Mouse (Mus musculus) lung, postnatal 0 days (tissue): ENCODE results near the gene Gm49358. TPM values are rescaled to one million over a fixed set of nuclear protein-coding genes. Genes with fewer than 3 reads are reported as not detected.
A peak's percentile ranks its signal among the peaks of the same experiment; 100 is the strongest.

ENCODE experiments used
- ATAC-seq: fragments of 200-750 bp; cut with Nextera tagmentation; 2 replicates; pipeline ENCODE4 v1.8.0; 2017; ENCODE audit warnings: moderate library complexity
- DNase-seq: peaks from one replicate; pipeline ENCODE4 v3.0.0-alpha.2; 2016; ENCODE audit warnings: low spot score
- H3K27ac ChIP-seq: fragments of 300-500 bp; sonication (generic); 2 replicates; pipeline ENCODE4 v1.5.1; 2014; ENCODE audit warnings: antibody characterized with exemption, mild to moderate bottlenecking, low read length, mixed read lengths
- H3K27me3 ChIP-seq: fragments of 300-500 bp; sonication (generic); replicated peaks from 2 replicates; pipeline ENCODE4 v1.6.1; 2014; ENCODE audit warnings: low read length, mixed read lengths; ENCODE audit not compliant: insufficient read depth
- H3K36me3 ChIP-seq: fragments of 300-500 bp; sonication (generic); 2 replicates; pipeline ENCODE4 v1.6.1; 2014; ENCODE audit warnings: low read length, mixed read lengths; ENCODE audit not compliant: insufficient read depth
- H3K4me1 ChIP-seq: fragments of 300-500 bp; sonication (generic); 2 replicates; pipeline ENCODE4 v1.6.1; 2014; ENCODE audit warnings: antibody characterized with exemption, low read depth, low read length, mixed read lengths; ENCODE audit not compliant: insufficient read depth
- H3K4me2 ChIP-seq: fragments of 300-500 bp; sonication (generic); replicated peaks from 2 replicates; pipeline ENCODE4 v1.6.1; 2014; ENCODE audit warnings: low read depth, mild to moderate bottlenecking, low read length, moderate library complexity, mixed read lengths
- H3K4me3 ChIP-seq: fragments of 300-500 bp; sonication (generic); 2 replicates; pipeline ENCODE4 v1.5.1; 2014; ENCODE audit warnings: low read depth, low read length
- H3K9ac ChIP-seq: fragments of 300-500 bp; sonication (generic); replicated peaks from 2 replicates; pipeline ENCODE4 v1.6.1; 2014; ENCODE audit warnings: low read depth, mild to moderate bottlenecking
- H3K9me3 ChIP-seq: fragments of 300-500 bp; sonication (generic); 2 replicates; pipeline ENCODE4 v1.6.1; 2016; ENCODE audit warnings: low read length, mixed read lengths
- CTCF ChIP-seq: IDR thresholded peaks from 2 replicates; pipeline ENCODE4 v1.5.1; 2016; ENCODE audit warnings: antibody characterized with exemption, mild to moderate bottlenecking
- EP300 ChIP-seq: IDR thresholded peaks from 2 replicates; pipeline ENCODE4 v1.6.1; 2016; ENCODE audit warnings: antibody characterized with exemption, mild to moderate bottlenecking, control low read depth
- WGBS: fragments of 180-500 bp; shearing (Covaris S2); extraction: QIAGEN DNeasy Blood & Tissue Kit; methylation state at CpG from one replicate; pipeline ENCODE4 v1.1.7; 2014; 5-methylcytosine and 5-hydroxymethylcytosine counted together
- polyA plus RNA-seq: library from polyadenylated mRNA; unstranded; fragments of >200 nt; fragmentation: Nextera tagmentation; extraction: Ambion mirVana; gene quantifications from 2 replicates; pipeline ENCODE4 v1.2.1, GENCODE M21; 2015

The Gm49358 gene
- polyA plus RNA-seq, 1 experiment from 2014 or later = not detected

DNA sequence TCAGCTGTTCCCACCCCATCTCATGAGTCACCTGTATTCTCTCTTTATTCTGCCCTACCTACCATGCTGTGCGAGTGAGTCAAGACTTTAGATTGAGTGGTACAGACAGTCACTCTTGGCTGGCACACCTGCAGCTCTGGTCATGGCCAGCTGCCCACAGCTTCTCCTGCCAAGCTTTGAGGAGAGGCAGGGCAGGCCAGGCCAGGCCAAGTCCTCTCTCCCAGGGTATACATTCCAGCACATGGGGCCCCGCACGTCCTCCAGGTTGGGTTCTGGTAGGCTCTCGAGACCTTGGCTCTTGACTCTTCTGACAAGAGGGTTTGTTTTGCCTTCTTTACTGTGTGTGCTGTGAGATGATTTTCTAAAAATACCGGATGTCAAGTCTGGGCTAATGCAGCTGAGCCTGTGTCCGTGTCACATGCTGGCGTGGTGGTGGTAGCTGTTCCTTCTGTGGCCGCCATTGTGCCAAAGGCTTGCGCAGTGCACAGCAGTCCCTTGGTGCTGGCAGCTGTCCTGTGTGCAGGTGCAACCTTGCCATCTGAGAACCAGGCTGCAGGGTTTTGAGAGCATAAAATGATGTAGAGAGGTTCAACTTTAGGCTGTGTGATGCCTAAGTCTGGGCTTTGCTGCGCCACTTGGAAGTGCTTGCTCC, 62.2 kb downstream of the Gm49358 start:
- Histone ChIP-seq H3K27ac (peak overlapping the region; percentile 71), H3K27me3 (no peaks in the 10 kb centered on the region), H3K9ac (no peak overlapping the region), H3K4me2 (no peak overlapping the region), H3K4me1 (peaks cover 3% of the 10 kb centered on the region; the same call in 1 of the 2 replicates), H3K4me3 (no peak overlapping the region), H3K36me3 (0 out of 2 replicates have a peak, but pooled peaks cover 2% of the 10 kb centered on the region), H3K9me3 (no peaks in the 10 kb centered on the region)
- TF ChIP-seq EP300 (no peak; the same call in 1 of the 2 replicates), CTCF (no peak)
- ATAC-seq = peak; percentile 96
- WGBS = 57% methylated on average over 10 of the region's 10 CpGs
- DNase-seq = peak; percentile 94

DNA sequence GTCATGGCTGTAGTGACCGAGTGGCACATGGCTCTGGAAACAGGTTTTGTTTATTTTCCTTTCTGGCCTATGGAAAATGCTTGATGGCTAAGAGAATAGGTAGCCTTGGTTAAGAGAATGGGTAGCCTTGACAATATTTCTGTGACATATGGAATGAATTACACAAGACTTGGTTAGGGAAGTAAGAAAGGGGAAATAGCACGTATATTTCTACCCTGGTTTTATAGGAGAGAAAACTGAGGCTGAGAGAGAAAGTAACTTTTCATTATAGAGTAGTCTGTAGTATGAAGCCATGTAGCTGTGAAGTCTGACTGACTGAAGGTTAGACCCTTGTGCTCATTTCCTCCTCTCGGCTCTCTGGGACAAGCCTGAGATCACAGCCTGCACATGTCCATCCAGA, 63.2 kb downstream of the Gm49358 start:
- Histone ChIP-seq H3K4me2 (no peak overlapping the region), H3K27ac (peak overlapping the region; percentile 23), H3K9ac (no peak overlapping the region), H3K9me3 (no peaks in the 10 kb centered on the region), H3K4me3 (no peak overlapping the region), H3K36me3 (no peaks in the 10 kb centered on the region), H3K27me3 (no peaks in the 10 kb centered on the region), H3K4me1 (peaks cover 3% of the 10 kb centered on the region; the same call in 1 of the 2 replicates)
- DNase-seq (no peak), ATAC-seq (no peak)
- 46% methylated on average over 3 of the region's 3 CpGs for WGBS
- TF ChIP-seq EP300 = no peak
- no peak for TF ChIP-seq CTCF

DNA sequence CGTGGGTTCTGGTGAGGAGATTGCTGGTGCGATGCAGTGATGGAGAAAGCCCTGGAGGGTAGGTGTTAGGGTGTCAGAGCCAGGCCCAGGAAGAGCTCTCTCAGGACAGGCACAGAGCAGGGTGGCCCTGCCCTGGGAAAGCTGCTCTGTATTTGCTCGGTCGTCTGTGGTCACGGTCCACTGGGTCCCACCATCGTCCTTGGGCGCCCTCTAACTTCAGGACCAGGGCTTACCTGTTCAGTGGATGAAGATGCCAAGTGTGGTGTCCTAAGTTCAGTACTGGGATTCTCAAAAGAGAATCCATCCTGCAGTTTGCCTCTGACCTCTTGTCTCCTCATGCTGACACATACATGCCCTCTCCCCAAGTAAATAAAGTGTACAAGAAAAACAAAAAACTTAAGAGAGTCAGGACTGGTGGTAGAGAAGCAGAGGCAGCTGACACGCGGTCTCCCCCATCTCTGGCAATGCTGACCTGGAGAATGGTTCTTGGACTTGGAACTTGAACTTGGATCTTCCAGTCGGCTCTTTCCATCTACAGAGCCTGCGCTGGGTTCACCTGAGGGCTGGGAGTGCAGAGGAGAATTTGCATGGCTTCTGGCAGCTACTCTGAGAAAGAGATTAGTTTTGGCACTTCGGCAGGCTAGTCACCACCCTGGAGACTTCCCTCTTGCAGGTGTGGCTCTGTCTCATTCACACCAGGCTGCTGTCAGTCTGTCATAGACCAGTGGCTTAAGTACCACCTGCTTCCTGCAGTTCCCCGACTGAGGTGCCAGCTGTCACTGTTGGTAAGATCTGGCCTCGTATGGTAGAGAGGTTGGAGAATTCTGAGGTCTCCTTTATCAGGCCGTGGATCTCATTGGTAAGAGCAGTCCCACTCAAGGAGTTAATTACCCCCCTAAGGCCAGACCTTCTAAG, 64.7 kb downstream of the Gm49358 start:
- Histone ChIP-seq H3K36me3 (no peaks in the 10 kb centered on the region), H3K27ac (no peak overlapping the region), H3K9ac (no peak overlapping the region), H3K9me3 (no peaks in the 10 kb centered on the region), H3K4me2 (no peak overlapping the region), H3K27me3 (no peaks in the 10 kb centered on the region), H3K4me3 (no peak overlapping the region), H3K4me1 (peaks cover 3% of the 10 kb centered on the region; the same call in 1 of the 2 replicates)
- TF ChIP-seq EP300 (no peak), CTCF (peak; percentile 44)
- no peak for ATAC-seq
- no peak for DNase-seq
- WGBS = 74% methylated on average over 15 of the region's 15 CpGs

DNA sequence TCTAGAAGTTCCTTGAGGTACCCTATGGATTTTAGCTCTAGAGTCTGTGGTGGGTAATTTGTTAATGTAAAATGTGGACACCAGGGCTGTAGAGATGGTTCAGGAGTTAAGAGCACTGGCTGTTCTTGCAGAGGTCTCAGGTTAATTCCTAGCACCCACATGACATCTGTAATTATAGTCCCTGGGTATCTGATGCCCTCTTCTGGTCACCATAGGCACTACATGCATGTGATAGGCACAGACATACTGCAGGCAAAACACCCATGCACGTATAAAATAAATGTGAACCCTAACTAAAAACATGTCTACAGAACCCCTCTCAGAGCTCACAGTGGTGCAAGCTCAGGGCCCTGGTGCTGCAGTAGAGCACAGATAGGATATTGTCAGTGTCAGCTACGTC, 65.7 kb downstream of the Gm49358 start:
- Histone ChIP-seq H3K9ac (no peak overlapping the region), H3K27me3 (no peaks in the 10 kb centered on the region), H3K4me3 (no peak overlapping the region), H3K4me2 (no peak overlapping the region), H3K4me1 (peaks cover 6% of the 10 kb centered on the region; the same call in 1 of the 2 replicates), H3K36me3 (no peaks in the 10 kb centered on the region), H3K27ac (no peak overlapping the region), H3K9me3 (no peaks in the 10 kb centered on the region)
- TF ChIP-seq EP300 = no peak
- peak; percentile 50 for TF ChIP-seq CTCF
- ATAC-seq (no peak), DNase-seq (no peak)
- WGBS = 93% methylated on average over 2 of the region's 2 CpGs

DNA sequence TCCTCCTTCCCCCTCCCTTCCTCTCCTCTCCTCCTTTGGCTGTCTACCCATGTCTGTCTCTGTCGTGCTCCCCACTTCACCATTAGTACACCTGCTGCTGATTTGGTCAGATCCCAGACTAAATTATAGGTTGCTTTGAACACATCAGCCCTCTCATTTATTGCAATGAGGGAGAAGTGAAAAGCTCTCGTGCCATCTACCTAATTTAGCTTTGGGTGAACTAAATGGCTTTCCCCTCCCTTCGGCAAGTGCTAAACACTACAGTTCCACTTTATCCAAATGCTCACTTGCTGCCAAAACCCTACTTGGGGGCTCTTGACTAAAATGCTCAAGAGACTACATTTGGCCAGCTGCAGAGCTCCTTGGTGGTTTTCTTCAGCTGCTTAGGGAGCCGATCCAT, 73.0 kb downstream of the Gm49358 start:
- H3K4me2 ChIP-seq = no peak overlapping the region
- H3K9me3 ChIP-seq = no peaks in the 10 kb centered on the region
- TF ChIP-seq CTCF (no peak), EP300 (no peak)
- 0 out of 2 replicates have a peak overlapping the region, but pooled peaks have one; percentile 21 for H3K27ac ChIP-seq
- no peak overlapping the region for H3K4me3 ChIP-seq
- 59% methylated on average over 4 of the region's 4 CpGs for WGBS
- ATAC-seq = peak; percentile 73
- no peaks in the 10 kb centered on the region for H3K36me3 ChIP-seq
- peaks cover 3% of the 10 kb centered on the region; the same call in 1 of the 2 replicates for H3K4me1 ChIP-seq
- peak; percentile 79 for DNase-seq
- no peak overlapping the region for H3K9ac ChIP-seq
- H3K27me3 ChIP-seq = no peaks in the 10 kb centered on the region

DNA sequence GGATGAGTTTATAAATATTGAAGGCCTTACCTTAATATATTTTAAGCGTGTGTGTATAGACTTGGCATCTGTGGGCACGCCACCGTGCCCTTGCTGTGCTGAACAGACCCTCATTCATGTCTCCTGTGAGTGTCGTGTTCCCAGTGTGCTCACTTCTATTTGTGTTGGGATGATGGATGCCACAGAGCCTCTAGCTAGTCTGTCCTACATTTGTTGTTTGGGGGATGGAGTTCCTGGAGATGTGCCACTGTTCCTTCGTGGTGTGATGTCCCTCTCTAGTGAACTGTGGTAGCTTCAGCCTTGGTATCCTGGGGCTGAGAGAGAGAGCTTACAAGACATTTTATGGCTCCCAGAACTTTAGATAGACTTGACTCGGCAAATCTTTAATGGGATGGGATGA, 75.1 kb downstream of the Gm49358 start:
- Histone ChIP-seq H3K4me2 (no peak overlapping the region), H3K4me1 (peaks cover 2% of the 10 kb centered on the region; the same call in 1 of the 2 replicates), H3K27ac (no peak overlapping the region), H3K27me3 (no peaks in the 10 kb centered on the region), H3K4me3 (no peak overlapping the region), H3K9me3 (no peaks in the 10 kb centered on the region), H3K9ac (no peak overlapping the region), H3K36me3 (no peaks in the 10 kb centered on the region)
- ATAC-seq = no peak
- 74% methylated on average over 6 of the region's 6 CpGs for WGBS
- no peak for DNase-seq
- TF ChIP-seq CTCF (no peak), EP300 (no peak)
